Mouse (Mus musculus) midbrain, postnatal 0 days (tissue): ENCODE results near the gene Kcnd3. TPM values are rescaled to one million over a fixed set of nuclear protein-coding genes. Genes with fewer than 3 reads are reported as not detected.

Source experiments
- ATAC-seq: fragments of 200-750 bp; cut with Nextera tagmentation; 2 replicates; pipeline ENCODE4 v1.8.0; 2017; ENCODE audit warnings: moderate number of reproducible peaks, mild to moderate bottlenecking, moderate TSS enrichment, moderate library complexity; ENCODE audit not compliant: low FRiP score
- DNase-seq: peaks from one replicate; pipeline ENCODE4 v3.0.0-alpha.2; 2015; ENCODE audit warnings: low spot score
- H3K27ac ChIP-seq: fragments of 300-500 bp; sonication (generic); 2 replicates; pipeline ENCODE4 v1.5.1; 2014; ENCODE audit warnings: low read depth, mild to moderate bottlenecking, low read length, mixed read lengths
- H3K27me3 ChIP-seq: fragments of 300-500 bp; sonication (generic); 2 replicates; pipeline ENCODE4 v1.6.1; 2014; ENCODE audit warnings: low read length, control low read depth, mixed read lengths; ENCODE audit not compliant: insufficient read depth
- H3K36me3 ChIP-seq: fragments of 300-500 bp; sonication (generic); 2 replicates; pipeline ENCODE4 v1.6.1; 2014; ENCODE audit warnings: low read length, control low read depth, mixed read lengths; ENCODE audit not compliant: insufficient read depth
- H3K4me1 ChIP-seq: fragments of 300-500 bp; sonication (generic); 2 replicates; pipeline ENCODE4 v1.6.1; 2014; ENCODE audit warnings: mild to moderate bottlenecking, control low read depth, antibody characterized with exemption, low read length, mixed read lengths; ENCODE audit not compliant: insufficient read depth
- H3K4me2 ChIP-seq: fragments of 300-500 bp; sonication (generic); 2 replicates; pipeline ENCODE4 v1.6.1; 2014; ENCODE audit warnings: low read depth, mild to moderate bottlenecking, low read length, mixed read lengths; ENCODE audit not compliant: poor library complexity, severe bottlenecking
- H3K4me3 ChIP-seq: fragments of 300-500 bp; sonication (generic); 2 replicates; pipeline ENCODE4 v1.5.1; 2014; ENCODE audit warnings: low read depth, mild to moderate bottlenecking, low read length, moderate library complexity
- H3K9ac ChIP-seq: fragments of 300-500 bp; sonication (generic); replicated peaks from 2 replicates; pipeline ENCODE4 v1.6.1; 2014; ENCODE audit warnings: mild to moderate bottlenecking, low read length, moderate library complexity, mixed read lengths; ENCODE audit not compliant: poor library complexity, severe bottlenecking
- H3K9me3 ChIP-seq: fragments of 300-500 bp; sonication (generic); 2 replicates; pipeline ENCODE4 v1.6.1; 2016; ENCODE audit warnings: low read length, control low read depth
- CTCF ChIP-seq: IDR thresholded peaks from 2 replicates; pipeline ENCODE4 v1.5.1; 2016; ENCODE audit warnings: antibody characterized with exemption, mild to moderate bottlenecking
- WGBS: fragments of 180-500 bp; shearing (Covaris S2); extraction: QIAGEN DNeasy Blood & Tissue Kit; methylation state at CpG from one replicate; pipeline ENCODE4 v1.1.7; 2014; 5-methylcytosine and 5-hydroxymethylcytosine counted together
- polyA plus RNA-seq: library from polyadenylated mRNA; unstranded; fragments of >200 nt; fragmentation: Nextera tagmentation; extraction: Ambion mirVana; gene quantifications from 2 replicates; pipeline ENCODE4 v1.2.1, GENCODE M21; 2015
- total RNA-seq: library from RNA; depleted of rRNA; stranded (reverse); fragments of >200 nt; gene quantifications from 2 replicates; pipeline ENCODE4 v1.2.3, GENCODE M21; 2014

Kcnd3 gene
- total and polyA plus RNA-seq, 2 experiments from 2014 or later: 10.6 to 80.5 TPM

DNA sequence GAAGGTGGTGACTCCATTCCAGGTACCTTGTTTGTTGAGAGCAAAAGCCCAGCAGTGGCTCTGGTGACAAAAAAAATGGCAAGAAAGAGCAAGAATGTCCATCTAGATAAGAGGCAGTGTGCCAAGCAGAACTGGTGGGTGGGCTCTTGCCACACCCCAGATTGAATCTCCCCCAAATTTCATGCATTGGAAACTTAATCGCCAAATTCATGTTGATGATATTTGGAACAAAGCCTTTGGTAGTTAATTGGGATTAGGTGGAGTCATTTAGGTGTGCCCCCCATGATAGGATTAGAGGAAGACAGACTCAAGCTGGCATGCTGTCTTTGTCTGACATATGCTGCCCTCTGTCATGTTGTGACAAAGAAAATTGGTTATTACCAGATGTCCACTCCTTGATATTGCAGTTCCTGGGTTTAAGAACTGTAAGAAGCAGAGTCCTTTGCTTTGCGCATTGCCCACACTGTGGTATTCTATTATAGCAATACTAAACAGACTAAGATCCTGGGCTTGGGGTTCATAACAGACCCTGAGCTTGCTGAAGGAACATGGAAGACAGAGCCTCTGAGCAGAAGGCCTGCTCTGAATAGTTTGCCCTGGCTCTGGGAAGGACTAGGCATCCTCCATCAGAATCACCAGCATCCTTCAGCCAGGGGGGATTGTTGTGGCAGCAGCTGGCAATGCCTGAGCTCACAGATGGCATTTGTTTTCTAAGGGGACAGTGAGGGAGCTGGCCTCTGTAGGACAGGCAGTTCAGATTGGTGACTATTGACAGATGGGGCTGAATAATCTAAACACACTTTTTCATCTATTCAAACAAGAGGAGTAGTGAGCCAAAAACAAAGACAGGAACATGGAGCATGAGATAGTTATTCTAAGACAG is 165.0 kb downstream of the Kcnd3 start:
- Histone ChIP-seq H3K4me2 (no peak overlapping the region), H3K4me1 (no peaks in the 10 kb centered on the region), H3K27me3 (no peaks in the 10 kb centered on the region), H3K27ac (no peak overlapping the region), H3K9ac (no peak overlapping the region), H3K36me3 (no peaks in the 10 kb centered on the region), H3K4me3 (no peak overlapping the region), H3K9me3 (no peaks in the 10 kb centered on the region)
- ATAC-seq (no peak), DNase-seq (peak; percentile 67)
- TF ChIP-seq CTCF: no peak
- 79% methylated on average over 2 of the region's 2 CpGs for WGBS

DNA sequence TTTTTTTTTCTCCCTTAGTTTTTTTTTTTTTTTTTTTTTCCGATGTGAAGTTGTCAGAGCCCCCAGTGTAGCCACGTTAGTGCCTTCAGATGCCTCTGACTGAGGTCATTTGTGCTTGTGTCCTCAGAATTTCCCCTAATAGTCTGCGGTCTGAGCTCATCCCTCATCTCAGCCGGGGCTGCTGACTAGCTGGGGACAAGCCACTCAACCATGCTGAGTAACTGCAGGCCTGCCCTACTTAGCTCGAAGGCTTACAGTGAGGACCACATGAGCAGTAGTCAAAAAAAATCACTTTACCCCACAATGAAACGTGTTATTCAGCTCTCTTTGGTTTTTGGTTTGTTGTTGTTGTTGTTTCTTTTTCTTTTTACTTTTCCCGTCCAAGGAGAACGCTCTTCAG is 169.0 kb downstream of the Kcnd3 start:
- DNase-seq (no peak), ATAC-seq (no peak)
- Histone ChIP-seq H3K36me3 (no peaks in the 10 kb centered on the region), H3K27ac (no peak overlapping the region), H3K4me1 (0 out of 2 replicates have a peak, but pooled peaks cover 5% of the 10 kb centered on the region), H3K9me3 (no peaks in the 10 kb centered on the region), H3K27me3 (no peaks in the 10 kb centered on the region), H3K4me3 (no peak overlapping the region), H3K4me2 (no peak overlapping the region), H3K9ac (no peak overlapping the region)
- no peak for TF ChIP-seq CTCF
- WGBS: 61% methylated on average over 8 of the region's 8 CpGs

GRCm38 (mm10) chr3:105623137-105623536 is 171.0 kb downstream of the Kcnd3 start:
- WGBS: 48% methylated on average over 4 of the region's 4 CpGs
- Histone ChIP-seq H3K9ac (no peak overlapping the region), H3K4me1 (0 out of 2 replicates have a peak, but pooled peaks cover 5% of the 10 kb centered on the region), H3K4me3 (no peak overlapping the region), H3K27me3 (no peaks in the 10 kb centered on the region), H3K36me3 (no peaks in the 10 kb centered on the region), H3K9me3 (no peaks in the 10 kb centered on the region), H3K4me2 (no peak overlapping the region), H3K27ac (no peak overlapping the region)
- TF ChIP-seq CTCF: no peak
- DNase-seq (no peak), ATAC-seq (no peak)

GRCm38 (mm10) chr3:105625961-105626360 is 173.8 kb downstream of the Kcnd3 start:
- TF ChIP-seq CTCF: no peak
- H3K27ac ChIP-seq: no peak overlapping the region
- no peaks in the 10 kb centered on the region for H3K27me3 ChIP-seq
- no peak for ATAC-seq
- H3K4me3 ChIP-seq: no peak overlapping the region
- H3K9me3 ChIP-seq: no peaks in the 10 kb centered on the region
- no peak for DNase-seq
- no peak overlapping the region for H3K4me2 ChIP-seq
- no peaks in the 10 kb centered on the region for H3K36me3 ChIP-seq
- H3K4me1 ChIP-seq: 0 out of 2 replicates have a peak, but pooled peaks cover 5% of the 10 kb centered on the region
- WGBS: 76% methylated on average over 2 of the region's 2 CpGs
- H3K9ac ChIP-seq: no peak overlapping the region

DNA sequence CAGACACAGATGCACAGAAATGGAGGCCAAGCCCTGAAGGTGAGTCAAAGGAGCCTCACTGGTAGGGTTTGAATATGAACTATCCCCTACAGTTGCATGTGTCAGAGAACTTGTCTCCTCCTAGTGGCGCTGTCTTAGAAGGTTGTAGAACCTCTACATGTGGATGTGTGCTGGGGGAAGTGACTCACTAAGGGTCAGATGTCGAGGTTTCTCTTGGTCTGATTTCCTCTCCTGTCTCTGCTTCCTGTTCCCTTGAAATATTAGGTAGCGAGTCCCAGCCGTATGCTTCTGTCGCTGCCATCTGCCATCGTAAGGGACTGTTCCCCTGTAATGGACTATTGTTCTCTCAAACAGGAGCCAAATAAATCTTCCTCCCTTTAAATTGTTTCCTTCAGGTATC is 175.1 kb downstream of the Kcnd3 start:
- Histone ChIP-seq H3K9me3 (no peaks in the 10 kb centered on the region), H3K4me1 (0 out of 2 replicates have a peak, but pooled peaks cover 5% of the 10 kb centered on the region), H3K4me3 (no peak overlapping the region), H3K4me2 (no peak overlapping the region), H3K27me3 (no peaks in the 10 kb centered on the region), H3K9ac (no peak overlapping the region), H3K27ac (no peak overlapping the region), H3K36me3 (no peaks in the 10 kb centered on the region)
- no peak for TF ChIP-seq CTCF
- DNase-seq (no peak), ATAC-seq (no peak)
- 87% methylated on average over 6 of the region's 6 CpGs for WGBS

DNA sequence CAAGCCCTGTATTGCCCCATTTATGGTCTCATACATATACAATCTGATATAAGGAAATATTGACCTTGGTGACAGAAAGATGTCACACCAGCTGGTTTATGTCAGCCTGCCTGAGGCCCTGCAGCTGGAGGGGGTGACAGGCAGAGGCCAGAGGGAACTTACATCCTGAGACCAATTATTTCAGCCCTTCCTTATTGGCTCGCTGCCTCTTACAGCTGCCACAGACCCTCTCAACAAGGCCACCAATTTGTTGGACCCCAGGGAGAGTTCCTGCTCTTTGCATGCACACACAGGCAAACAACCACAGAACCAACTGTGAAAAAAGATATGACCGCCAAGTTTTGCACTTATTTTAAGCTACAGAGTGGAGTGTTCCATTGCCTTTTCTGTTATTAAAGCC is 180.2 kb downstream of the Kcnd3 start:
- ATAC-seq: no peak

More for the DNA sequence above, 180.2 kb downstream of the Kcnd3 start:
- DNase-seq: no peak
- no peak overlapping the region for H3K9ac ChIP-seq
- no peaks in the 10 kb centered on the region for H3K4me1 ChIP-seq
- no peak overlapping the region for H3K4me3 ChIP-seq
- WGBS: 62% methylated on average over 2 of the region's 2 CpGs
- TF ChIP-seq CTCF: no peak
- no peaks in the 10 kb centered on the region for H3K9me3 ChIP-seq
- H3K36me3 ChIP-seq: no peaks in the 10 kb centered on the region
- no peak overlapping the region for H3K27ac ChIP-seq
- H3K27me3 ChIP-seq: no peaks in the 10 kb centered on the region
- no peak overlapping the region for H3K4me2 ChIP-seq
